Mouse (Mus musculus): ENCODE measurements around the gene Jph4. TPM values are rescaled to one million over a fixed set of nuclear protein-coding genes. Genes with fewer than 3 reads are reported as not detected.

The Jph4 gene
- polyA plus RNA-seq, 1 experiment from 2014 or later, result 21.4 TPM

DNA sequence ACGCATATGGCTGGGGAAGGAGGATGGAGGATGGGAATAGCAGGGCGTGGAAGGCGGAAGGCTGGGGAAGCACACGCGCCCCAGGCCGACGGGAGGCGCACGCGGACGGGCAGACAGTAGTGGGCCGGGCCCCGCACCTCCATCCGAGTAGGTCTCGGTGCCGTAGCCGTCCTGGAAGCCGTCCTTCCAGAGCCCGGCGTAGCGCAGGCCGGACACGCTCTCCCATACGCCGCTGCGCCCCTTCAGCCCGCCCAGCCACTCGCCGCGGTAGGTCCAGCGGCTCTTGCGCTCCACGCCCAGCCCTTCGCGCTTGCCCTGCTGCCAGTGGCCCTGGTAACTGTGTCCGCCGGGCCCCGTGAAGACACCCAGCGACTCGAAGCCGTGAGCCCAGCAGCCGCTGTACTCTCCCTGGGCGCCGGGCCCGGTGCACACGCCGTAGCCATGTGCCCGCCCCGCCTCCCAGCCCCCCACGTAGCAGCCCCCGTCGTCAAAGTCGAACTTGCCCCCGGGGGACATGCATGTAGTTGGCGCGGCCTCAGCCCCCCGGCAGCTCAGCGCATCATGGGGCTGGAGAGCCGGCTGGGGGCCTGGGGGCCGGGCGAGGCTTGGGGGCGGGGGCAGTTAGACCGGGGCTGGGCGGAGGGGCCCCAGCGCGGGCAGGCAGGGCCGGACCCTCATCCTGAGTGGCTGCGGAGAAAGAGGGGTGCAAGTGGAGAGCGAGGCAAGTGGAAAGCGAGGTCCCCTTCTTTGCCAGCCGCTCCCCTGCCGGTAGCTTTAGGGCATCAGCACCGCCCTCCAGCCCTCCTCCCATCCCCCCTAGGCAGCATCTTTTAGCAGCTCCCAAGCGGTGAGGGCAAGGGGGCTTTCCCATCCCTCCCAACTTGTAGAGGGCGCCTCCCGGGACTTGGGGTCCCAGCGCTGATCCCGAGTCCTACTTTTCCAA, 1.7 kb downstream of the Jph4 start:
- peak overlapping the region; percentile 91 for H3K4me2 ChIP-seq
- peaks cover 68% of the 10 kb centered on the region for H3K4me1 ChIP-seq (replicated peaks)
- under 1% methylated on average over 72 of the region's 78 CpGs for WGBS
- peak overlapping the region; percentile 90 for H3K9ac ChIP-seq
- ATAC-seq (ENCODE audit: low read depth), result peak; percentile 45
- peaks cover 14% of the 10 kb centered on the region for H3K36me3 ChIP-seq
- H3K27ac ChIP-seq (replicated peaks), result peak overlapping the region; percentile 96
- peaks cover 35% of the 10 kb centered on the region for H3K27me3 ChIP-seq
- H3K4me3 ChIP-seq, result peak overlapping the region; percentile 82
- H3K9me3 ChIP-seq, result no peaks in the 10 kb centered on the region

DNA sequence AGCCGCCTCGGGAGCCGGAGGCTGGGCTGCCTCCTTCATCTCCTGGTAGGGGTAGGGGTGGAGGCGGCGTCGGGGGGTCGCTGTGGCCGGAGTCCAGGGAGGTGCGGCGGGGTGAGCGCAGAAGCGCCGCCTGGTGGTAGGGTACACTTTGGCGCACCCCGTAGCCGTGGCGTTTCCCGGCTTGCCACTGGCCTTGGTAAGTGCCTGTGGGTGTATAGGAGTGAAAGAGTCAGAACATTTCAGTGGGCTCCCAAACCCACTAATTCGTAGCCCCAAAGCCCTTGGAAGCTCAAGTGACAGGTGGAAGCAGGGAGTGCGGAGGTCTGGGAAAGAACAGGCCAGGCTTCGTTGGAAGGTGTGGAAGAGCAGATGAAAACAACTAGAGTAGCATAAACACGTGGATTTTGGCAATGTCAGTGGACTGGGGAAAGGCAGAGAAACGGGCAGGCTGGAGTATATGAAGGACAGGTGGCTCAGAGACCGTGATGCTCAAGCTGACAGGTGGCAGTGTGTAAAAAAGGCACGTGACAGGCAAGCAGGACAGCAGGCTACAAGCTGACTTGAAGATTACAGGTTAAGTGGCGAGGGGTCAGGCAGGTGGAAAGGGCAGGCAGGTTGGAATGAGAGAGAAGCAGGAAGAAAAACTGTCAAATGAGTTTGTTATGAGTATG, 2.6 kb downstream of the Jph4 start:
- no peaks in the 10 kb centered on the region for H3K9me3 ChIP-seq
- peak overlapping the region; percentile 96; the same call in 1 of the 2 replicates for H3K27ac ChIP-seq (replicated peaks)
- peaks cover 77% of the 10 kb centered on the region for H3K4me1 ChIP-seq (replicated peaks)
- H3K4me2 ChIP-seq, result peak overlapping the region; percentile 91
- peak overlapping the region; percentile 90 for H3K9ac ChIP-seq
- peaks cover 35% of the 10 kb centered on the region for H3K27me3 ChIP-seq
- WGBS, result 14% methylated on average over 26 of the region's 26 CpGs
- no peak for ATAC-seq (ENCODE audit: low read depth)
- H3K36me3 ChIP-seq, result peaks cover 14% of the 10 kb centered on the region
- peak overlapping the region; percentile 82 for H3K4me3 ChIP-seq

DNA sequence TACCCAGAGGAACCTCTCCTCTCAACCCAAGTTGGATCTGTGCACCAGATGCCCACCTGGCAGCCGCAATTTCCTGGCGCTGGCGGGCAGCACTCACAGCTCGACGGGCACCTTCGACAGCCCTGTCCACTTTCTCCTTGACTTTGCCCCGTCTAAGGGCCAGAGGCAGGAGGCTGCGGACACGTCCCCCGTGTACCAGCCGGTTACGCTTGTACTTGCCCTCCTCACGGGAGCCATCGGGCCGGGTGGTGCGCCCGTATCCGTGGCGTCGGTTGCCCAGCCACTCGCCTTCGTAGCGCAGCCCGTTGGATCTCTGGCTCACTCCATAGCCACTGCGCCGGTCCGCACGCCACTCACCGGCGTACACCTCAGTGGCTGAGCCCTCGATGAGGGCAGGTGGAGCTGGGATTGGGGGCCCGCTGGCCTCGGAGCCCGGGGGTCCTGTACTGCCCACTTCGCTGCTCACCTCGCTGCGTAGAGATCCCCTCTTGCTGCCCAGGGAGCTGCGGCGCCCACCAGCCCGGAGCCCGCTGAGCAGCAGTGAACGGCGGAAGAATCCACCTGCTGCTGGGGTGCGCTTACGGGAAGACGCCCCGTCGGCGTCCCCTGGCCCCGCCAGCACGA, 3.3 kb downstream of the Jph4 start:
- H3K9ac ChIP-seq, result peak overlapping the region; percentile 90; the same call in 1 of the 2 replicates
- peak overlapping the region; percentile 91 for H3K4me2 ChIP-seq
- H3K27ac ChIP-seq (replicated peaks), result no peak overlapping the region
- 73% methylated on average over 51 of the region's 51 CpGs for WGBS
- no peak for ATAC-seq (ENCODE audit: low read depth)
- H3K4me1 ChIP-seq (replicated peaks), result peaks cover 84% of the 10 kb centered on the region
- peaks cover 35% of the 10 kb centered on the region for H3K27me3 ChIP-seq
- H3K4me3 ChIP-seq, result peak overlapping the region; percentile 82
- peaks cover 14% of the 10 kb centered on the region for H3K36me3 ChIP-seq
- no peaks in the 10 kb centered on the region for H3K9me3 ChIP-seq

DNA sequence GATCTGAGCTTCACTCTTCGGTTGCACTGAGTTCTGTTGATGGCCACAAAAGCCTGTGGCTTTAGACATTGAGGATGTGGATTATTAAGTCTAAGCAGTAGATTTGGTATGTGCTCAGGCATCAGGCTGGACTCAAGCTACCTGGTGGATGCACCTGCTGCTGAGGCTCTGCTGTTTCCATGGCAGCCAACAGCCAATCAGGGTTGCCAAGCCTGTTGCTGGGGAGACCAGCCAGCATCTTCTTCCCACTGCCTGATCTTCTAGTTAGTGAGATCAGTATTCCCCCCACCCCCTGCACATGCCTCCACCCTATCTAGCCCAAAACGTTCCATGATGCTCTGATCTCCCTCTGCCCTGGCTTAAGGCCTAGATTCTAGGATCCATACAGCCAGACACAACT, 5.0 kb downstream of the Jph4 start:
- H3K36me3 ChIP-seq, result peaks cover 14% of the 10 kb centered on the region
- H3K9me3 ChIP-seq, result no peaks in the 10 kb centered on the region
- peaks cover 85% of the 10 kb centered on the region for H3K4me1 ChIP-seq (replicated peaks)
- ATAC-seq (ENCODE audit: low read depth), result no peak
- H3K4me2 ChIP-seq, result no peak overlapping the region
- H3K4me3 ChIP-seq, result no peak overlapping the region
- no peak overlapping the region for H3K9ac ChIP-seq
- no peak overlapping the region for H3K27ac ChIP-seq (replicated peaks)
- peaks cover 35% of the 10 kb centered on the region for H3K27me3 ChIP-seq
- WGBS, result 85% methylated on average over 2 of the region's 2 CpGs

DNA sequence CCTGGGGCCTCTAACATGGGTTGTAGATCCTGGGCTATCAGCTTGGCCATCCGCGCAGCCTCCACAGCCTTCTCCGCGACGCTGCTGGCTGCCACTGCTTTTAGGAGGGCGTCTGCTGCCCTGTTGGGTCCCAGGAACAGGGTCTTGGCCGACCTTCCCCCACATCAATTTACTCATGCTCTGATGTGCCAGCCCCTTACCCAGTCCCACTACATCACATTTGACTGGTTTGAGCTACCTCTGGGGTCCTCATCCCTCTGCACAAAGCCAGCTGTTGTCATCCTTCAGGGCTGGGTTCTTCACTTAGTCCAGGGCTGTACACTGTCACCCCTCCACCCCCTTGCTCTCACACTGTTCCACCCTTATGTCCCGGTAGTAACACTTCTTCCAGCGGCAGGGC, 6.7 kb downstream of the Jph4 start:
- 40% methylated on average over 9 of the region's 9 CpGs for WGBS

DNA sequence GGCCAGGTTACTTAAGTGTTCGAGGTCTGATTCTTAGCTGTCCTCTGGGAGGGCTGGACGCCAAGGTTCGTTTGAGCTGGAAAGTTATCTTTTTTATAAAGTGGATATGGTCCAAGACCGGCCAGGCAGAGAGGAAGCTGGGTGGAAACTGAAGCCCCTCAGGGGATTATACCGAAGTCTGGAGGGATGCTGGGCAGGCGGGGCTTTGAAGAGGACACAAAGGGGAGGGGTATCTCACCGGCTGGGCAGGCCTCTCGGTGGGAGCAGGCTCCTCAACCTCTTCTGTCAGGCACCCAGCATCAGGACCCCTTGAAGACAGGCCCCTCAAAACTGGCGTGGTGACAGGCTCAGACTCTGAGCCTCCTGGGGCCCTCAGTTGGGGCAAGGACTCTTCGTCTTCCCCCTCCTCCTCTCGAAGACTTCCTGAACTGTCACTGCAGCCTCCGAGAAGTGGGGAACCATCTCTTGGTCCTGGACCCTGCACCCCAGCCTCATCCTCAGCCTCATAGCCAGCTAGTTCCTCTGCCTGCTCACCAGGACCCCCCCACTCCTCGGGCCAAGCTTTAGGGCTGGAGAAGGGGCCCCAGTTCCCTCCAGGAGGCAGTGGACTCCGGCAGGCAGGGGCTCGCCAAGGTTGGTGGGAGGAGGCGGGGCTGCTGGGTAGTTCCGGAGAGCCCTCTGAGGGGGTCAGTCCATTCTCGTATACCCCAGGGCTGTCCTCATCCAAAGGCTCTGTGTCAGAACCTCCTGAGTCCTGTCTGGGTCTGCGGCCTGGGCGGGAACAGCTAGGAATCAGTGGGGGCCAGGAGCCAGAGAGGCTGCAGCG, 7.5 kb downstream of the Jph4 start:
- WGBS, result 12% methylated on average over 21 of the region's 21 CpGs
- Histone ChIP-seq H3K4me2 (peak overlapping the region; percentile 24), H3K9me3 (no peaks in the 10 kb centered on the region), H3K4me1 (replicated peaks) (peaks cover 77% of the 10 kb centered on the region), H3K4me3 (no peak overlapping the region), H3K36me3 (peaks cover 14% of the 10 kb centered on the region), H3K27ac (replicated peaks) (peak overlapping the region; percentile 61), H3K9ac (peak overlapping the region; percentile 45), H3K27me3 (peaks cover 27% of the 10 kb centered on the region)
- ATAC-seq (ENCODE audit: low read depth), result no peak

More for the DNA sequence above, 6.7 kb downstream of the Jph4 start:
- Histone ChIP-seq H3K27ac (replicated peaks) (no peak overlapping the region), H3K9me3 (no peaks in the 10 kb centered on the region), H3K9ac (peak overlapping the region; percentile 45; the same call in 1 of the 2 replicates), H3K4me2 (no peak overlapping the region), H3K36me3 (peaks cover 14% of the 10 kb centered on the region), H3K4me3 (no peak overlapping the region), H3K27me3 (peaks cover 30% of the 10 kb centered on the region), H3K4me1 (replicated peaks) (peaks cover 83% of the 10 kb centered on the region)
- no peak for ATAC-seq (ENCODE audit: low read depth)

DNA sequence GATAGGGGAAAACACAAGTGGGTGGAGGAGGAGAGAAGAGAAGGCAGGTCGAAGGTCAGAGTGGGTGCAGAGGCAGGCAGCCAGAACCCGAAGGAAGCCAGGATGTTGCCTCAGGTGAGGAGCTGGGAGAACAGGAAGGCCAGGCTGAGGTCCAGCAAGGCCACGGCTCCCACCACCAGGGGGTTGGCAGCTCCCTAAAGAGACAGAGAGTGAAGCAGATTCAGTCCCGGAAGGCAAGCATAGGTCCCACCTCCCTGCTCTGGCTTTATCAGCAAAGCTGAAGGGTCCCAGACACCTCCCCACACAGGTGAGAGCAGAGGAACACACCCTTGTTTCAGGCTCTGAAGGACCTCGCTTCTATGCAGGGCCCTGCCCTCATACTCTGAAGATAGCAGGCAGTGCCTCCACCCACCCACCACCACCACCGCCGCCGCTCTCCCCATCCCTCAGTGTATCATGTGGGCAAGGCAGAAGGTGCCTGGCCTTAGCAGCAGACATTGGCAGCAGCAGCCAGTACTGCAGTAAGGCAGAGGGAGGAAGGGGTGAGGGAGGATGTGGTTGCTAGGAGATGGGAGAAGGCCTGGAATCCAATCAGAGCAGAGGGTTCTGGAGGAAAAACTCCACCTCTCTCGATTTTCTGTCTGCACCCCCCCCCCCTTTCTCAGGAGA, 8.4 kb downstream of the Jph4 start:
- H3K4me1 ChIP-seq (replicated peaks), result peaks cover 68% of the 10 kb centered on the region
- H3K4me2 ChIP-seq, result peak overlapping the region; percentile 40
- no peak overlapping the region for H3K4me3 ChIP-seq
- H3K27ac ChIP-seq (replicated peaks), result peak overlapping the region; percentile 61
- ATAC-seq (ENCODE audit: low read depth), result peak; percentile 64
- H3K36me3 ChIP-seq, result peaks cover 9% of the 10 kb centered on the region
- H3K9me3 ChIP-seq, result no peaks in the 10 kb centered on the region
- peak overlapping the region; percentile 59 for H3K9ac ChIP-seq
- peaks cover 18% of the 10 kb centered on the region for H3K27me3 ChIP-seq
- 33% methylated on average over 9 of the region's 9 CpGs for WGBS

DNA sequence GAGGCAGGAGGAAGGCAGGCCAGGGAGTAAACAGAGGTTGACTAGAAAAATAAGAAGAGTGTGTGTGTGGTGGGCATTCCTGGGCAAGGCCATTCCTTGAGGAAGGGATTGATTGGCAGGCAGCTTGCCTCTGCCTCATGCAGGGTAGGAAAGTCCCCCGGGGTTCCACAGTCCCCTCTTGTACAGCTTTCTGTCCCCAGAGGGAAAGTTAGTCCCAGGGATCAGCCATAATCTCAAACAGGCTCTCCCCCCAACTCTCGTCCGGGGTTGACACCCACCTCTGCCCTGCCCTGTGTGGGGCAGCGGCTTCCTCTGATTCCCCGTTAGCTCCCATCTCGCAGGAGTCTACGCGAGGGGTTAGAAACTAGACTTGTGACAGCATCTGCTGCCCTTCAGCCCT, 9.7 kb downstream of the Jph4 start:
- WGBS, result 63% methylated on average over 8 of the region's 8 CpGs
- Histone ChIP-seq H3K4me3 (no peak overlapping the region), H3K27me3 (peaks cover 7% of the 10 kb centered on the region), H3K27ac (replicated peaks) (no peak overlapping the region), H3K36me3 (no peaks in the 10 kb centered on the region), H3K4me2 (no peak overlapping the region), H3K9me3 (no peaks in the 10 kb centered on the region), H3K4me1 (replicated peaks) (peaks cover 57% of the 10 kb centered on the region), H3K9ac (no peak overlapping the region)
- ATAC-seq (ENCODE audit: low read depth), result no peak

DNA sequence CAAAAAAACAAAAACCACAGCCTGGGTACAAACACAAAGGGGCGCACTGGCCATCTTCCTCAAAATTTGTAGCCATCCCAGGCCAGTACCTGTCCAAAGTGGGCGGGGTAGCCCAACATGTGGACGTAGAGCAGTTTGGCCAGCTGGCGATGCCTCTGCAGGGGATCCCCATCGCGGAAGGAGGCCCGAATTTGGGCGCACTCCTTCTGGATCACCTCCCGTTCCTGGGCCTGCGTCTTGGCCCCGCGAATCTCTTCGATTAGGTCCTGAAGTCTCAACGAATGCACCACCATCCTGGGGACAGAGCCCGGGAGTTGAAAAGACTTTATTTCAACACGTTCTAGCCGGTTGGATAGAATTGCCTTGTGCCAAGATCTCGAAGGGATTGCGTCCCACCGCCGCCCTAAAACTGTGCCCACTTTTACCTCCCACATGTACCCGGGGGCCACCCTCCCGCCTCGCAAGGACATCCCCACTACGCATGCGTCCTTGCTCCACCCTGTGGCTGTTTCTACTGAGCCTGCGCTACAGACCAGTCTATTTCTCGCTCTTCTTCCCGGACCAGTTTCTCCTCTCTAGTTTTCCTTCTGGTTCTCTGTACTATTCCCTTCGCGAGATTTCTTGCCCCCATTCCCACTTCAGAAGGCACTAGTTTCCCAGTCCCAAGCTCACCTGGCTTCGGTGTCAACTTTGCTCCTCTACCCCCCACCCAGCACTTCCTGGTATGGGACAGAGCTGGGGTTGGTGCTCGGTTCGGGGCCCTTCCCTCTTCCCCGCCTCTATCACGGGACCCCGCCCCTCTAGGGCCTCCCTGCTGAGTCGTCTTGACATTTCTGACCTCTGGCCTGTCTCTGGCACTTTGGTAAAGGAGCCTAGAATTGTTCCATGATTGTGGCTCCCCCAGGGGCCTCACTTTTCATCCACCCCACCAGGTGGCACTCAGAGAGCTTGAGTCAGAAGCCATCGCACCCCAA, 10.6 kb downstream of the Jph4 start, which contains the start of gene Ap1g2:
Gene Ap1g2, minus strand, starts transcription at position 758 of the 974 bp plus-strand sequence.
- Histone ChIP-seq H3K4me2 (peak within 1 kb of the TSS; percentile 98), H3K9ac (peak within 1 kb of the TSS; percentile 81), H3K9me3 (no peaks in the 10 kb centered on the region), H3K4me3 (peak within 1 kb of the TSS; percentile 46), H3K4me1 (replicated peaks) (peaks cover 51% of the 10 kb centered on the region), H3K27me3 (no peaks in the 10 kb centered on the region; the same call in none of the 2 replicates), H3K27ac (replicated peaks) (peak within 1 kb of the TSS; percentile 68), H3K36me3 (no peaks in the 10 kb centered on the region)
- peak; percentile 64 for ATAC-seq (ENCODE audit: low read depth)
- under 1% methylated on average over 39 of the region's 39 CpGs for WGBS

DNA sequence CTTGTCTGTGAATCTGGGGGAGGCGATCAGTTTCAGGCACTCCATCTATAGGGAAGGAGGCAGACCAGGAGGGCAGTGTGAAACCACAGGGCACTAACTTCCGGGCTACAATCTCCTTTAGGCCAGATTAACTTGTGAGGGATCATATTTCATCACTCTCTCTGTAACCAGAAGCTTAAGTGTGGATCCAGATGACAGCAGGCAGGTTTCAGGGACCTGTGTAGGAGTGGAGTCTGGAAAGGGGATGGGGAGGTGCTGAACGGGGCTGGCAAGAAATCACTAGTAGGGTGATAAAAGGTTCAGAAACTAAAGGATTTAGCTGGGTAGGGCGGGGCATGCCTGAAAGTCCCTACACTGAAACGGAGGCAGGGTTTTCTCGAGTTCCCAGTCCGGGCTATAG, 11.3 kb downstream of the Jph4 start:
- Histone ChIP-seq H3K4me2 (peak overlapping the region; percentile 98), H3K27me3 (no peaks in the 10 kb centered on the region; the same call in 1 of the 2 replicates), H3K9me3 (no peaks in the 10 kb centered on the region), H3K4me3 (peak overlapping the region; percentile 46), H3K27ac (replicated peaks) (peak overlapping the region; percentile 68; the same call in 1 of the 2 replicates), H3K4me1 (replicated peaks) (peaks cover 46% of the 10 kb centered on the region), H3K36me3 (no peaks in the 10 kb centered on the region), H3K9ac (peak overlapping the region; percentile 81)
- ATAC-seq (ENCODE audit: low read depth), result no peak
- 5% methylated on average over 7 of the region's 7 CpGs for WGBS
